Mouse (Mus musculus): ENCODE measurements around the gene Vmn2r112. TPM values are rescaled to one million over a fixed set of nuclear protein-coding genes. Genes with fewer than 3 reads are reported as not detected.
"Not testable (repeated sequence)": the region's sequence is repeated elsewhere in the genome, so short reads cannot be mapped to it uniquely, and the experiment has no call there.

The Vmn2r112 gene
- not detected in 2 replicates for polyA plus RNA-seq (2015; fragmentation: Nextera tagmentation; extraction: Ambion mirVana)

DNA sequence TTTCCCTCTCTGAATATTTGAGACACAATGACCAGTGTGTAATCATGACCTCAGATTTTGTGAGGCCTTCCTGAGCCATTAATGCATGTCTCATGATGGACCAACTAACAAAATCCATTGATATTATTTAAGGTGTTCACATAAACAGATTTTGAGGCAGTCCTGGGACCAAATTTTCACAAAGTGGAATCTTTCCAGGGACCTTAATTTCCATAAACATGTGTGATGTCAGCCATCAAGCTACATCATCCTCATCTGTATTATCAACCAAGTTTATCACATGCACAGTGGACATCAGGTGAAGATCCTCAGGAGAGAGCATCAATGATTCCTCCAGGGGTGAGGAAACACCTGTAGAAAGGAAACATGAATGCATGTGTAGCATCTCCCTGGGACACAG is at the start of gene Vmn2r112:
Vmn2r112 (plus strand) TSS at position 301 of the 400 bp plus-strand sequence.
- not testable (repeated sequence) for H3K27me3 ChIP-seq; H3K4me1 ChIP-seq; H3K9me3 ChIP-seq; H3K9ac ChIP-seq (replicated peaks); H3K36me3 ChIP-seq; ATAC-seq (replicated peaks); H3K4me3 ChIP-seq; H3K4me2 ChIP-seq (replicated peaks); H3K27ac ChIP-seq (replicated peaks)

DNA sequence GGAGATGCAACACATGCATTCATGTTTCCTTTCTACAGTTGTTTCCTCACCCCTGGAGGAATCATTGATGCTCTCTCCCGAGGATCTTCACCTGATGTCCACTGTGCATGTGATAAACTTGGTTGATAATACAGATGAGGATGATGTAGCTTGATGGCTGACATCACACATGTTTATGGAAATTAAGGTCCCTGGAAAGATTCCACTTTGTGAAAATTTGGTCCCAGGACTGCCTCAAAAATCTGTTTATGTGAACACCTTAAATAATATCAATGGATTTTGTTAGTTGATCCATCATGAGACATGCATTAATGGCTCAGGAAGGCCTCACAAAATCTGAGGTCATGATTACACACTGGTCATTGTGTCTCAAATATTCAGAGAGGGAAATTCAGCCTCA is 27.4 kb upstream of the Vmn2r112 start, which contains the start of gene Vmn2r111:
Vmn2r111 (minus strand) TSS at position 101 of the 400 bp plus-strand sequence.
- H3K9ac ChIP-seq (replicated peaks); ATAC-seq (replicated peaks); H3K27me3 ChIP-seq; H3K36me3 ChIP-seq; H3K27ac ChIP-seq (replicated peaks); H3K4me3 ChIP-seq; H3K4me2 ChIP-seq (replicated peaks); H3K9me3 ChIP-seq; H3K4me1 ChIP-seq: not testable (repeated sequence)
- WGBS: 75% methylated on average over 1 of the region's 1 CpGs

DNA sequence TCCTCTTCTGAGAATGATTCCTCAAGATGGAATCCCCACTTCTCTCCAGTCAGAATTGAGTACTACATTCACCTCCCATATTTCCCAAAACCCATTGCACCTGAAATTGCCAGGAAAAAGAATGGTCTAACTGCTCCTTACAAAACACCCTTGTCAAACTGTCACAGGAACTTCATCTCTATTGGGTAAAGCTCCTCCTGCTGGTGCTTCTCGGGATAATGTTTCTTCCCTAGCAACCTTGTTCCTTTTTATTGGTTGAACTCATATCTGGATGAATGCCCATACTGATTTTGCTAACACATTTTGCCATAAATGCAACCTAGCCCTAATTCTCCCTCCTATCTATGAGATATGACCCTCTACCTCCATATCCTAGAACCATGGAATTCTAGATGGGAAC is 29.9 kb downstream of the Vmn2r112 start:
- no peaks in the 10 kb centered on the region for H3K4me1 ChIP-seq
- H3K4me2 ChIP-seq (replicated peaks): no peak overlapping the region
- no peak overlapping the region for H3K9ac ChIP-seq (replicated peaks)
- no peak overlapping the region for H3K4me3 ChIP-seq
- 68% methylated on average over 1 of the region's 1 CpGs for whole genome bisulfite sequencing
- no peaks in the 10 kb centered on the region for H3K27me3 ChIP-seq
- H3K9me3 ChIP-seq: no peaks in the 10 kb centered on the region
- ATAC-seq (replicated peaks): no peak
- H3K36me3 ChIP-seq: no peaks in the 10 kb centered on the region
- H3K27ac ChIP-seq (replicated peaks): no peak overlapping the region

Other genes starting within 250 kb of the Vmn2r112 start
- gene Zfp944, start 239.6 kb upstream of the Vmn2r112 start, polyA plus RNA-seq (2015; fragmentation: Nextera tagmentation; extraction: Ambion mirVana): 18.4 and 20.0 TPM in 2 replicates
- 8.4 and 8.8 TPM in 2 replicates for gene Zfp758, start 239.5 kb upstream of the Vmn2r112 start, polyA plus RNA-seq (2015; fragmentation: Nextera tagmentation; extraction: Ambion mirVana)
- 35.9 and 38.1 TPM in 2 replicates for gene Zfp946, start 176.7 kb upstream of the Vmn2r112 start, polyA plus RNA-seq (2015; fragmentation: Nextera tagmentation; extraction: Ambion mirVana)
- not detected in 2 replicates for gene Vmn2r111, start 27.5 kb upstream of the Vmn2r112 start, polyA plus RNA-seq (2015; fragmentation: Nextera tagmentation; extraction: Ambion mirVana)

Data from forebrain, embryonic 15.5 days (tissue).